Mouse (Mus musculus) Muller cell, postnatal 12 days (primary cell): Measurements from ENCODE around the gene Plg.

Source experiments
- DNase-seq: peaks from one replicate; pipeline ENCODE4 v3.0.0-alpha.2; 2015; ENCODE audit errors: inconsistent ontology term

Gene Plg

GRCm38 (mm10) chr17:12452862-12453531 is 74.6 kb downstream of the Plg start:
- no peak for DNase-seq

- no peak for DNase-seq
These were observed 75.3 kb downstream of the Plg start for GRCm38 (mm10) chr17:12453691-12454090.

- peak; percentile 37 for DNase-seq
These were observed 76.9 kb downstream of the Plg start for GRCm38 (mm10) chr17:12455143-12455790.

GRCm38 (mm10) chr17:12461168-12461567 is 82.8 kb downstream of the Plg start:
- DNase-seq, result no peak

- no peak for DNase-seq
These were observed 88.1 kb downstream of the Plg start for GRCm38 (mm10) chr17:12466501-12467000.

- DNase-seq, result no peak
These were observed 89.2 kb downstream of the Plg start for GRCm38 (mm10) chr17:12467642-12468041.

GRCm38 (mm10) chr17:12468745-12469144 is 90.3 kb downstream of the Plg start:
- no peak for DNase-seq
